Mouse (Mus musculus) embryo, embryonic 10 days (tissue): ENCODE results near the gene Fxyd1.

Source experiments
- DNase-seq: peaks from one replicate; pipeline ENCODE4 v3.0.0-alpha.2; 2015; ENCODE audit warnings: low spot score

Gene Fxyd1

GRCm38 (mm10) chr7:31008889-31009288 is 48.1 kb downstream of the Fxyd1 start:
- no peak for DNase-seq

GRCm38 (mm10) chr7:31008175-31008574 is 48.8 kb downstream of the Fxyd1 start:
- DNase-seq = no peak

GRCm38 (mm10) chr7:31007775-31008174 is 49.2 kb downstream of the Fxyd1 start:
- DNase-seq = no peak

GRCm38 (mm10) chr7:31002650-31003049 is 54.3 kb downstream of the Fxyd1 start:
- no peak for DNase-seq
